Mouse (Mus musculus) heart, embryonic 11.5 days (tissue): Measurements from ENCODE around the gene Gm20388. TPM values are rescaled to one million over a fixed set of nuclear protein-coding genes. Genes with fewer than 3 reads are reported as not detected.

ENCODE experiments used
- ATAC-seq: fragments of 200-750 bp; cut with Nextera tagmentation; replicated peaks from 2 replicates; pipeline ENCODE4 v1.8.0; 2017; ENCODE audit warnings: moderate library complexity; ENCODE audit not compliant: insufficient number of reproducible peaks, low FRiP score, low TSS enrichment
- H3K27ac ChIP-seq: fragments of 300-500 bp; sonication (generic); 2 replicates; pipeline ENCODE4 v1.5.1; 2014; ENCODE audit warnings: mild to moderate bottlenecking, low read depth, low read length
- H3K27me3 ChIP-seq: fragments of 300-500 bp; sonication (generic); 2 replicates; pipeline ENCODE4 v1.6.1; 2014; ENCODE audit warnings: mild to moderate bottlenecking, low read length, mixed read lengths; ENCODE audit not compliant: control insufficient read depth, insufficient read depth
- H3K36me3 ChIP-seq: fragments of 300-500 bp; sonication (generic); 2 replicates; pipeline ENCODE4 v1.6.1; 2014; ENCODE audit warnings: mild to moderate bottlenecking, low read length, moderate library complexity, mixed read lengths; ENCODE audit not compliant: control insufficient read depth, insufficient read depth
- H3K4me1 ChIP-seq: fragments of 300-500 bp; sonication (generic); 2 replicates; pipeline ENCODE4 v1.6.1; 2014; ENCODE audit warnings: low read length; ENCODE audit not compliant: control insufficient read depth, insufficient read depth
- H3K4me2 ChIP-seq: fragments of 300-500 bp; sonication (generic); 2 replicates; pipeline ENCODE4 v1.6.1; 2014; ENCODE audit warnings: mild to moderate bottlenecking, moderate library complexity
- H3K4me3 ChIP-seq: fragments of 300-500 bp; sonication (generic); 2 replicates; pipeline ENCODE4 v1.5.1; 2014; ENCODE audit warnings: low read depth, low read length
- H3K9ac ChIP-seq: fragments of 300-500 bp; sonication (generic); 2 replicates; pipeline ENCODE4 v1.6.1; 2014; ENCODE audit warnings: mild to moderate bottlenecking, low read depth, low read length, moderate library complexity
- H3K9me3 ChIP-seq: fragments of 300-500 bp; sonication (generic); replicated peaks from 2 replicates; pipeline ENCODE4 v1.6.1; 2016; ENCODE audit warnings: low read length; ENCODE audit not compliant: control insufficient read depth
- WGBS: fragments of 180-500 bp; shearing (Covaris S2); extraction: QIAGEN DNeasy Blood & Tissue Kit; methylation state at CpG from one replicate; pipeline ENCODE4 v1.1.7; 2014; ENCODE audit not compliant: insufficient replicate concordance; 5-methylcytosine and 5-hydroxymethylcytosine counted together
- polyA plus RNA-seq: library from polyadenylated mRNA; unstranded; fragments of >200 nt; fragmentation: Nextera tagmentation; extraction: Ambion mirVana; gene quantifications from 2 replicates; pipeline ENCODE4 v1.2.1, GENCODE M21; 2014

Gm20388 gene
- polyA plus RNA-seq, 1 experiment from 2014 or later, result 6.4 TPM

DNA sequence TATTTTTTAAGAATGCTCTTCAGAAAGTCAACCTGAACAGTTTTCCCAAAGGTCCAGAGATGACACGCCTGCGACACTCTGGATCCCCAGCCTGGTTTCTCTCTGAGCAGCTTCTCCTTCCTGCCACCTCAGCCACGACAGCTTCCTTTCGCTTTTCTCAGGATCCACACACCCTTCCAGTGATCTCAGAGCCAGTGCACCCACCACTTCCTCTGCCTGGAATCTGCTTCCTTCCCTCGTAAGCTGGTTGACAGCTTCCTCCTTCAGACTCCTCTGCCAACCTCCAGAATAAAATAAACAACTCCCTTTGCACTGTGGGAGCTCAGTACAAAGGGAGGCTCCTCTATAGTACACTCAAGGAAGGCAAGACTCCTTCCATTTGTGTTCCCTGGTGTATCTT is 852.6 kb downstream of the Gm20388 start:
- 52% methylated on average over 5 of the region's 5 CpGs for WGBS
- H3K27ac ChIP-seq, result no peak overlapping the region
- H3K27me3 ChIP-seq, result 0 out of 2 replicates have a peak, but pooled peaks cover 3% of the 10 kb centered on the region
- no peaks in the 10 kb centered on the region for H3K9me3 ChIP-seq
- no peak overlapping the region for H3K9ac ChIP-seq
- no peak overlapping the region for H3K4me2 ChIP-seq
- no peaks in the 10 kb centered on the region for H3K36me3 ChIP-seq
- ATAC-seq, result no peak
- H3K4me1 ChIP-seq, result peaks cover 4% of the 10 kb centered on the region
- H3K4me3 ChIP-seq, result no peak overlapping the region

DNA sequence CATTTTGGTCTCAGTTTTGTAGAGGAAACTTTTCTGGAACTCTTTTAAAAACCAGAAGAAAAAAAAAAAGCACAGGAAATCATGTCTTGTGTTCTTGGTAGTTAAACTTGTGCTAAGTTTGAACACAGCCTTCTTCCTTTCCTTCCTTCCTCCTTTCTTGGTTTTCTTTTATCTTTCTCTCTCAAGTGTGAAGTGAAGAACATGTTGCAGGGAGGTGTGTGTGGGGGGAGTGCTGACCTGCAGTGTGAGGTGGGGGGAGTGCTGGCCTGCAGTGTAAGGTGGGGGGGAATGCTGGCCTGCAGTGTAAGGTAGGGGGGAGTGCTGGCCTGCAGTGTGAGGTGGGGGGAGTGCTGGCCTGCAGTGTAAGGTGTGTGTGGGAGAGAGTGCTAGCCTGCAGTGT is 854.0 kb downstream of the Gm20388 start:
- no peak overlapping the region for H3K4me3 ChIP-seq
- no peaks in the 10 kb centered on the region for H3K36me3 ChIP-seq
- H3K27me3 ChIP-seq, result 0 out of 2 replicates have a peak, but pooled peaks cover 3% of the 10 kb centered on the region
- H3K9ac ChIP-seq, result no peak overlapping the region
- no peak for ATAC-seq
- H3K4me1 ChIP-seq, result peaks cover 14% of the 10 kb centered on the region
- H3K27ac ChIP-seq, result no peak overlapping the region
- no peak overlapping the region for H3K4me2 ChIP-seq
- H3K9me3 ChIP-seq, result no peaks in the 10 kb centered on the region

DNA sequence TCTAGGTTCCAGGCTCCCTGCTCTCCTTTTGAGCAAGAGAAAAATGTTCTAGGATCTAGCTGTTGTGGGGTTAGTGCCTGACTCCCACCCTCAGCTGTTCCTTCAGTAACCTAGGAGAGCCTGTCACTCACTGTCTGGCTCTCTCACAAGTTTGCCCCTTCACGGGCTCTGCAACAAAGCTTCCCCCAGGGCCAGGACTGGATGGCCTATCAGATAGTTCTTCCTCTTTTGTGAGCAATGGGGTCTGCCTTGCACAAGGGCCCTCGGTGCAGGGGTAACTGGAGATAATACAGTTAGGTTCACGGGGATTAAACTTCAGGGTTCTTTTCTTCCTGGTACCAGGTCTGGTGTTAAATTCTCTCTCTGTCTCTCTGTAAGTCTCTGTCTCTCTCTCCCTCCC is 856.0 kb downstream of the Gm20388 start:
- 38% methylated on average over 3 of the region's 3 CpGs for WGBS
- H3K27me3 ChIP-seq, result 0 out of 2 replicates have a peak, but pooled peaks cover 3% of the 10 kb centered on the region

DNA sequence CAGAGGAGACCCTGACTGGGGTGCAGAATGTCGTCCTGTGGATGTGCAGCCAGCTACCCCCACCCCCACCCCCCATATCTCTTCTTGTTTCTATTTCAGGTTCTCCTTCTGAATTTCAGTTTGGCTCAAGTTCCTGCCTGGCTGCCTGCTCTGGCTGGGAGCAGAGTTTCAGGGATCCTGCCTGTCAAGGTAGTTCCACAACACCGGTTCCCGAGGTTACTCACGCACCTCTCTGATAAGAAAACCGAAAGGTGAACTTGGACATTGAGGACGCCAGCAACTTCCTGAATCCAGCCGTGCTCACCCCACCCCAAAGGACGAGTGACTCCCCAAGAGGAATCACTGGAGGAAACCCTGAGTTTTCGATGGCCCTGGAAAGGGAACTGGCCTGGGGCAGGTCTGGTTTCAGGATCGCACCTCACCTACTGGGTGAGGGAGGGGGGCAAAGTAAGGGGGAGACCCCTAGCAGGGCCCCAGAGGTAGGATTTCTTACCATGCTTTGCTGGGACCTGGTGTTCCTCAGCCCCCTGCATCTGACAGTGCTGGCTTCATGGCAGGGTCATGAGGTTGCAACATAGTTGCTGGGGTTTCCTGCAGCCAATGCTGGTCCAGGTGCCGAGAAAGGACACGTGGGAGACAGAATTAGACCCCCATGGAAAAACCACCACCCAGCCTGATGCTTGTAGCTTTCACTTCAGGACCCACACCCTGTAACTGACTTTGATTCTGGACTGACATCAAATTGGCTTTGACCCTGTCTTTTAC is 858.0 kb downstream of the Gm20388 start:
- peaks cover 14% of the 10 kb centered on the region for H3K4me1 ChIP-seq
- peak overlapping the region; percentile 43 for H3K4me2 ChIP-seq
- no peaks in the 10 kb centered on the region for H3K36me3 ChIP-seq
- H3K4me3 ChIP-seq, result no peak overlapping the region
- peak overlapping the region; percentile 57 for H3K27ac ChIP-seq
- 36% methylated on average over 12 of the region's 12 CpGs for WGBS
- ATAC-seq, result no peak
- H3K9me3 ChIP-seq, result no peaks in the 10 kb centered on the region
- H3K9ac ChIP-seq, result no peak overlapping the region
- peaks cover 6% of the 10 kb centered on the region; the same call in 1 of the 2 replicates for H3K27me3 ChIP-seq

More for the DNA sequence above, 856.0 kb downstream of the Gm20388 start:
- Histone ChIP-seq H3K27ac (no peak overlapping the region), H3K9ac (no peak overlapping the region), H3K4me2 (no peak overlapping the region), H3K9me3 (no peaks in the 10 kb centered on the region), H3K36me3 (no peaks in the 10 kb centered on the region), H3K4me1 (peaks cover 14% of the 10 kb centered on the region), H3K4me3 (no peak overlapping the region)
- no peak for ATAC-seq

DNA sequence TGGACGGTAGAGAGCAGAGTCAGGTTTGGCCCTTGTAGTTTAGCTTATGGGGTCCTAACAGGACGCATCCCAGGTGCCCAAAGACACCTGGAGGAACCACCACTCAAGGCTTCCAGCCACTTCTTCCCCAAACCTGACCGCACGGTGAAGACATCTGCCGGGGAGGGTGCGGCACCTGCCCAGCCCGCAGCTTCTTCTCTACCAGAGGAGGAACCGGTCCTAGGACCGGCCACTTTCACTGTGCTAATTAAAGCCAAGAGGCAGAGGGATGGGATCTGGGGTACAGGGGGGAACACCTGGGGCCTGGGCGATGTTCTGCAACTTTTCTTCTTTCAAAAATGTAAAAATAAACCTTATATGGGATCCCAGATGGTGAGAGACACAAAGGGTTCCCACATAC is 866.5 kb downstream of the Gm20388 start:
- H3K9me3 ChIP-seq, result no peaks in the 10 kb centered on the region
- no peak overlapping the region for H3K27ac ChIP-seq
- H3K36me3 ChIP-seq, result no peaks in the 10 kb centered on the region
- H3K4me2 ChIP-seq, result no peak overlapping the region
- WGBS, result 85% methylated on average over 10 of the region's 10 CpGs
- ATAC-seq, result no peak
- no peak overlapping the region for H3K9ac ChIP-seq
- no peak overlapping the region for H3K4me3 ChIP-seq
- peaks cover 18% of the 10 kb centered on the region for H3K27me3 ChIP-seq
- no peaks in the 10 kb centered on the region for H3K4me1 ChIP-seq

DNA sequence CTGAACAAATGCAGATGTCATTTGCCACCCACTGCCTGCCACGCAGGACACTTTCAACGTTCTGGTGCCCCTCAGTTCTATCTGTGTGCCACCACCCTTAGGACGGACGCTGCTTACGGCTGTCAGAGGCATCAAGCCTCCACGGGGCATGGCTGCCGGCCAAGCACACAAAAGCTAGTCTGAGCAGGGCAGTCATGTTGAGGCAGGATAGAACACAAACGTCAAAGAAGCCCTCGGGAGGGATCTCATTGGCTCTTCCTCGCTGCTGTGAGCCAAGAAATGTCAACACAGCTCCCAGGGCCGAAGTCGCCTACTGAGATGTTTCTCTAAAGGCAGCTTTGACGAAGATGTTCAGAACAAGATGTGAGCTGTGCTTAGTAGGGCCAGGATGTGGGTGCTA is 867.1 kb downstream of the Gm20388 start:
- Histone ChIP-seq H3K36me3 (no peaks in the 10 kb centered on the region), H3K27me3 (peaks cover 18% of the 10 kb centered on the region), H3K9ac (no peak overlapping the region), H3K27ac (no peak overlapping the region), H3K4me3 (no peak overlapping the region), H3K9me3 (no peaks in the 10 kb centered on the region), H3K4me2 (no peak overlapping the region), H3K4me1 (no peaks in the 10 kb centered on the region)
- 58% methylated on average over 13 of the region's 13 CpGs for WGBS
- ATAC-seq, result no peak

DNA sequence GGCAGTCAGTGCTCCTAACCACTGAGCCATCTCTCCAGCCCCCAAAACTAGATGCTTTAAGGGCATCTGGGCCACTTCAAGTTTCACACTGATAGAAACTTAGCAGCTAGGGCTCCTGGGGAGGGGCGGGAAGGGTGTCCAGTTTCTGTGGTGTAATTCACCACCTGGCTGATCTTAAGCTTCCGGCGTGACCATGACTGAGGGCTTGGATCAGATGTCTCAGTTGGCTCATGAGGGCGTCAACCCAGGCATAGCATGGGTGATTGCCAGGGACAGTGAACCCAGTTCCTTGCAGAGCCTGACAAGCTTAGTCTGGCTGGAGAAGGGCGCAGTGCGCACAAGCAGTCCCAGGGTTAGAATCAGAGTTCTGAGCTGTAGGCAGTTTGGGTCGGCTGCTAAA is 868.5 kb downstream of the Gm20388 start:
- ATAC-seq, result no peak
- Histone ChIP-seq H3K9ac (no peak overlapping the region), H3K27ac (no peak overlapping the region), H3K36me3 (no peaks in the 10 kb centered on the region), H3K4me2 (no peak overlapping the region), H3K27me3 (peaks cover 14% of the 10 kb centered on the region), H3K4me1 (no peaks in the 10 kb centered on the region), H3K4me3 (no peak overlapping the region), H3K9me3 (no peaks in the 10 kb centered on the region)
- 93% methylated on average over 7 of the region's 7 CpGs for WGBS

DNA sequence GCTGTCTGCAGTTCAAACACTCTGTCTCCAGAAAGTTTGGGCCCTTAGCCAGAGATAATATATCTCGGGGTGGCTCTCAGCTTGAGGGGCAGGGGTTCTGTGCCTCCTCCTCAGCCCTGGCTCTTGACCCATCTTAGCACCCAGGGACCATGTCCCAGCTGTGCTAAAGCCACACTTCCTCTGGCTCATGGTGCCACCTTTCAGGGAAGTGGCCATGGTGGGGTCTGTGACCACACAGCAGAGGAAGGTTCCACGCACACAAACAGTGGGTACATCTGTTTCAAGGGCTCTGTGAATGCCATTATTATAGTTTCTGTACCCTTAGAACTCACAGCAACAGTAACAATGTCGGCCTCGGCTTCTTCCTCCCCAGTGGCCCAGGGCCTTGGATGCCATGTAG is 873.1 kb downstream of the Gm20388 start:
- Histone ChIP-seq H3K36me3 (no peaks in the 10 kb centered on the region), H3K4me2 (no peak overlapping the region), H3K27me3 (peaks cover 5% of the 10 kb centered on the region; the same call in 1 of the 2 replicates), H3K9ac (no peak overlapping the region), H3K4me1 (no peaks in the 10 kb centered on the region), H3K4me3 (no peak overlapping the region), H3K27ac (no peak overlapping the region), H3K9me3 (no peaks in the 10 kb centered on the region)
- WGBS, result 75% methylated on average over 4 of the region's 4 CpGs
- no peak for ATAC-seq

DNA sequence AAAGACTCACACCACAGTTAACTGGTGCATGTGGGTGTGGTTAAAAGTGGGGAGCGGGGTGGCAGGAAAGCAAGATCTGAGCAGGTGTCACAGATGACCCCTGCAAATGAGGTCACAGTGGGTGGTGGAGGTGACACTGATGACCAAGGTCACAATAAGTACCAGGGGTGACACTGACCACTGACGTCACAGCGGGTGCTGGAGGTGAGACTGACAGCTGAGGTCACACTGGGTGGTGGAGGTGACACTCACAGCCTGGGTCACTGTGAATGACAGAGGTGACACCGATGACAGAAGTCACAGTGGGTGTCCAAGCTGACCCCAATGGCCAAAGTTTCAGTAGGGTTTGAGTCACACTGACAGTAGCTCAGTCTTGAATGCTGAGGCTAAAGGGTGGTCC is 876.1 kb downstream of the Gm20388 start:
- Histone ChIP-seq H3K27me3 (peaks cover 5% of the 10 kb centered on the region; the same call in 1 of the 2 replicates), H3K36me3 (no peaks in the 10 kb centered on the region), H3K4me2 (no peak overlapping the region), H3K9me3 (no peaks in the 10 kb centered on the region), H3K27ac (no peak overlapping the region), H3K4me1 (peaks cover 5% of the 10 kb centered on the region), H3K9ac (no peak overlapping the region), H3K4me3 (no peak overlapping the region)
- no peak for ATAC-seq
- WGBS, result 59% methylated on average over 4 of the region's 4 CpGs
